Mouse (Mus musculus) embryo, embryonic 11.5 days (tissue): ENCODE measurements around the gene Gm21820.
"Not testable (repeated sequence)": the region's sequence is repeated elsewhere in the genome, so short reads cannot be mapped to it uniquely, and the experiment has no call there.

Experiments
- DNase-seq: peaks from one replicate; pipeline ENCODE4 v3.0.0-alpha.2; 2012; ENCODE audit warnings: low read depth, low spot score

Gm21820 gene

DNA sequence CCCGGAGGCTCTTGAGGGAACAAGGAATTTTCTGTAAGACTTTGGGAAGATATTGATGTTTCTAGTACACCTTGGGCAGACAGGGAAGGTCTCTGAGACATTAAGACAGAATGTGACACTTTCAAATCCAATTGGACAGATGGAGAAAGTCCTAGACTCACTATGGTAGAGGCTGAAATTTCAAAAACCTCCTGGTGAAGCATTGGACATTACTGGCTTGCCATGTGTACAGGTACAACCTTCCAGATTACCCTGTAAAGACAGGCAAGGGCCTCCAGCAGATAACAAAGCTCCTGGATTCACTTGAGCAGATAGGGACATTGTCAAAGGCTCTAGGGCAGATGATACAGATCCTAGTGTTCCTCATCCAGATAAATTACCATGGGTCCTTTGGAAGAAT, at the start of gene Gm21820:
Gene Gm21820 (minus strand): TSS at position 101 of the 400 bp plus-strand sequence.
- DNase-seq = not testable (repeated sequence)
